Mouse (Mus musculus) gastrocnemius, postnatal 36 days (tissue): Measurements from ENCODE around the gene Ephx1. TPM values are rescaled to one million over a fixed set of nuclear protein-coding genes. Genes with fewer than 3 reads are reported as not detected.
"Not testable (repeated sequence)": the region's sequence is repeated elsewhere in the genome, so short reads cannot be mapped to it uniquely, and the experiment has no call there.

Experiments used
- DNase-seq, 2 experiments: peaks; one replicate each; pipeline ENCODE4 v3.0.0; 2022
- intact Hi-C: fragments of 180-260 bp; cut with DNase I; formaldehyde crosslinking; loops from one replicate; pipeline ENCODE4 v1.15.1; 2025
- long read RNA-seq, 2 experiments: library from polyadenylated mRNA; stranded (forward); transcript quantifications; one replicate each; pipeline ENCODE4 v2.0.0; 2021
- total RNA-seq, 2 experiments: library from RNA; stranded (reverse); gene quantifications; 2 replicates each; pipeline ENCODE4 v1.2.3; 2021

Ephx1 gene
- 10 to 100 TPM; 10.9 to 16.6 TPM for total RNA-seq
- long read RNA-seq, experiment 1, transcript Ephx1-201 (9 exons, 1,741 nt), result major isoform, 5 of 12 reads
- long read RNA-seq, experiment 1, partial matches to known transcripts, result 4 of 12 reads
- long read RNA-seq, experiment 1, other reads (novel, unspliced or antisense), result 3 of 12 reads
- long read RNA-seq, experiment 2, transcript Ephx1-201 (9 exons, 1,741 nt), result major isoform, 11 of 15 reads
- long read RNA-seq, experiment 2, partial matches to known transcripts, result 2 of 15 reads
- long read RNA-seq, experiment 2, other reads (novel, unspliced or antisense), result 1 of 15 reads

- intact Hi-C loops, result no loop called here
- DNase-seq, result no peak
Observed at GRCm38 (mm10) chr1:181020756-181021487, at the start of gene Ephx1. Gene Ephx1 (minus strand): TSS chr1:181020904.

DNA sequence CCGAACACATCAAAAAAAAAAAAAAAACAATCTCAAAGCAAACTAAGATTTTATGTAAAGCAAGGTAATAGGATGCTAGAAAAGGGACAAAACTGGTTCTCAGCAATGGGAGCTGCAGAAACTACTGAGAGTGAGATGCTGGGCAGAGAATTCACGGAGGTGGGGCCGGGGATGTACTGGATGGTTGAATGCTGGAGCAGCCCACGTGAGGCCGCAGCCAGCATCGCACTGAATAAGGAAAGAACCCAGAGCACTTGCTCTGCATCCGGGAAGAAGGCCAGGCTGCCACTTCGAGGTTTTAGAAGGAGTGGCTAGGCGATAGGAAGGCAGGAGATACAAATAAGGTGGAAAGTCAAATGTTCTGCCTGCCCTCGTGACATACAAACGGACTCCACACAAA is 49.0 kb upstream of the Ephx1 start:
- DNase-seq, result no peak
- intact Hi-C loops, result no loop called here

DNA sequence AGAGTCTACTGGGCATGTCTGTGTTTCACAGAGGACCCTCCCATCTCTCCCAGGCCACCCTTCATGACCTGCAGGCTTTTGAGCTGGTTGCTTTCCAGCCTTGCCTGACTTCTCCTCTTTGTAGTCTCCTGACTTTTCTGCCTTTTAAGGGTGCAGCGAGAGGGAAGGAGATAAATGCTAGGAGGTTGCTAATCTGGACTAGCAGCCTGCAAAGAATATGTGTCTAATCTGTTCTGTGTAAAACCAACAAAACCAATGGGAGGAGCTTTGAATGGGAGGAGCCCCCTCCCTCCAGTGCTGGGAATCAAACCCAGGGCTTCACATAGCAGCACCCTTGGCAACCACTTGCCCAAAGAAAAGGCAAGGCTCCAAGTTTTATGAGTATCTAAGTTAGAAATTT is 47.6 kb upstream of the Ephx1 start:
- intact Hi-C loops, result no loop called here
- no peak for DNase-seq

- intact Hi-C loops, result no loop called here
- DNase-seq, result no peak
Observed at GRCm38 (mm10) chr1:181064648-181065047, 43.9 kb upstream of the Ephx1 start.

DNA sequence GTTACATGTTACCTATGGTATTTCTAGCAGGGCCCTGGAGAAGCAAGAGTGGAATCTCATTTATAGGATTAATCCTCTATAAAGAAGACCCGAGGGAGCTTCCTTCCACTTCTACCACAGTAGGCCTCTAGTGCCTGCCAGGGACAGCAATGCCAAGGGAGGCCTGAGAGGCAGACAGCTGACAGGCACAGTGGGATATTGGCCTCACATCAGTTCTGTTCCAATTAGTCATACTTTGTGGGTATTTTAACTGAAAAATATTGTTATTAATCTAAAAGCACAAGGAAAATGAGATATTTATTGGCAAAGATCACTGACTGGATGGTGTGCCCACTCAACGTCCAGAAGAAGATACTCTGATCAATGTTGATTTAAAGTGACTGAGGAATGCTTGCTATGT is 43.3 kb upstream of the Ephx1 start:
- intact Hi-C loops, result no loop called here
- DNase-seq, result no peak

DNA sequence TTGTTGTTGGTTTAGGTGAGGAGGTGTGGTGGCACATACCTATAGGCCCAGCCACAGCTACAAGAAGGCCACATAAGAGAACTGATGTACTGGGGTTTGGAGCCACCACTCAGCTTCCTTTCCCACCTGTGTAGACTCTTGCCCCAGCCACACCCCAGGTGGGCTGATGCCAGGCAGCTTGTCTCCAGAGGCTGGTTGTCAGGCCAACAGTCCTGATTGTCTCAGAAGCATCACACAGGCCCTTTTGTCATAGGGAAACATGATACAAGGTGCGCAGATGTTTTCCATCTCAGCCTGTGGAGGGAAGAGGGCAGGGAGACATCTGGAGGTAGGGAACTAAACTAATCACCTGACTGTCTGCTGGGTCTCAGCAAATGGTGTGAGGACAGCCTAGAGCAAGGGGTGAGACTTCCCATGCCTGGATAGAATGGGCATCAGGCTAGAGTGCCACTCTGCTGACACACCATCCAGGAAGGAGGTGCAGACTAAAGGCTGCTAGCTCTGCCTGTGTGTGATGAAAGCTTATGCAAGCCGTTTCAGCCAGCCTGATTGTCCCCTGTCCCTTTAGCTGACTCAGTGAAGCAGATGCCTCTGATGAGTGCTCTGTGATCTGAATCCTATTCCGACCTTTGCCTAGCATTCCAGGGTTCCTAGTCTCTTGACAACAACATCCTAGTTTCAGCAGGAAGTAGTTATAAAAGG is 41.2 kb upstream of the Ephx1 start:
- no peak for DNase-seq
- intact Hi-C loops, result no loop called here

- DNase-seq, result no peak
- intact Hi-C loops, result no loop called here
Observed at GRCm38 (mm10) chr1:181052898-181053297, 32.2 kb upstream of the Ephx1 start.

GRCm38 (mm10) chr1:181050937-181051336 is 30.2 kb upstream of the Ephx1 start, which contains the start of gene 9130409I23Rik:
Gene 9130409I23Rik (plus strand): TSS chr1:181051237.
- no peak for DNase-seq
- intact Hi-C loops, result no loop called here

GRCm38 (mm10) chr1:181049328-181049842 is 28.7 kb upstream of the Ephx1 start:
- DNase-seq, result no peak
- intact Hi-C loops, result loop anchor here (5.0 kb wide), 1 partner anchor 152 kb away; no protein-coding TSS in a partner anchor

DNA sequence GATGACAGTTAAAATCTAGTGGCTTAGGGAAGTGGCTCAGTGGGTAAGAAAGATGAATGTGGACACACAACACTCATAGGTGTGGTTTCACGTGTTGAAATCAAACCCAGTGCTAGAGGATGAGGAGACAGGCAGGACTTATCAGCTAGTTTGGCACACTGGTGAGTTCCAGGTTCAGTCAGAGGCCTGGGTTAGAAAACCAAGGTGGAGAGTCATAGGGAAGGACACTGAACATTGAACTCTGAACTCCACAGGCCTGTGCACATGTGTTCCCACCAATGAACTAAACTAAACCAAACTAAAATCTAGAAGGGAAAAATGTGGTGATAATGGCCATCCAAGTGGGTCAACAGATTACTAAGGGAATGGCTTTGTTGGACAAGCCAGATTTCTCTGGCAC is 26.8 kb upstream of the Ephx1 start:
- intact Hi-C loops, result loop anchor here (5.0 kb wide), 1 partner anchor 150 kb away; no protein-coding TSS in a partner anchor
- no peak for DNase-seq

DNA sequence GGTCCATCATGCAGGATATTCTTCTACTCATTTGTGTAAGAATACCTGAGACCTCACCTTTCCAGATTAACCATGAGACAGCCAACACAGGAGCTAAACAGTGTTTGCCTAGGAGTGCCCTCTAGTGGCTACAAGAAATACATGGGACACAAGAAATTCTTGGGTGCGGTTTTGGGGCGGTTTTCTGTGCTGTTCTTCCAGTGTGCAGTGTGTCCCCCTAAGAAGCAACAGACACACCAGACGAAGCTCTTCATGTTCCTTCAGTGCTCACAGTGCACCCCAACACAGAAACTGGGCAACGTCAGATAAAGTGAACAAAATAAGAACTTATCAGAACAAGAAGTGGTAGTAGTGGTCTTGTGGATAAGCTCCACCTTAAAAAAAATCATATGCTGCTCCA is 18.9 kb upstream of the Ephx1 start:
- intact Hi-C loops, result loop anchor here (1.0 kb wide), 2 partner anchors 47 to 51 kb away; no protein-coding TSS in a partner anchor
- no peak for DNase-seq

DNA sequence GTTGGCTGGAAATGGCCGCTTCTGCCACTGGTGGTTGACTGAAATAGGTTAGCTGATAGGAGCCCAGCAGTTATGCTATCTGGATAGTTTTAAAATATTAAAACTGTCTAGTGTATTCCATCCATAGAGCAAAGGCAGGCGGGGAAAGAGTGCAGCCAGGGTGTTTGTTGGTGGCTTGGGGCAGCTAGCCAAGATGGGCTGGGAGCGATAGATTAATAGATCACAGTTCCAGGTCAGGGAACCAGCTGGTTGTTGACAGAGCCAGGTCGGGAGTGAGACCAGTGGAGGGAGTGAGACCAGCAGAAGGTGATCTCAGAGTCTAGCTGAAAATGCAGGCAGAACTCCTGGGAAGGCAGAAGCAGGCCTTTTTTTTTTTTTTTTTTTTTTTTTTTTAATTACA is 16.9 kb upstream of the Ephx1 start:
- no peak for DNase-seq
- intact Hi-C loops, result no loop called here

DNA sequence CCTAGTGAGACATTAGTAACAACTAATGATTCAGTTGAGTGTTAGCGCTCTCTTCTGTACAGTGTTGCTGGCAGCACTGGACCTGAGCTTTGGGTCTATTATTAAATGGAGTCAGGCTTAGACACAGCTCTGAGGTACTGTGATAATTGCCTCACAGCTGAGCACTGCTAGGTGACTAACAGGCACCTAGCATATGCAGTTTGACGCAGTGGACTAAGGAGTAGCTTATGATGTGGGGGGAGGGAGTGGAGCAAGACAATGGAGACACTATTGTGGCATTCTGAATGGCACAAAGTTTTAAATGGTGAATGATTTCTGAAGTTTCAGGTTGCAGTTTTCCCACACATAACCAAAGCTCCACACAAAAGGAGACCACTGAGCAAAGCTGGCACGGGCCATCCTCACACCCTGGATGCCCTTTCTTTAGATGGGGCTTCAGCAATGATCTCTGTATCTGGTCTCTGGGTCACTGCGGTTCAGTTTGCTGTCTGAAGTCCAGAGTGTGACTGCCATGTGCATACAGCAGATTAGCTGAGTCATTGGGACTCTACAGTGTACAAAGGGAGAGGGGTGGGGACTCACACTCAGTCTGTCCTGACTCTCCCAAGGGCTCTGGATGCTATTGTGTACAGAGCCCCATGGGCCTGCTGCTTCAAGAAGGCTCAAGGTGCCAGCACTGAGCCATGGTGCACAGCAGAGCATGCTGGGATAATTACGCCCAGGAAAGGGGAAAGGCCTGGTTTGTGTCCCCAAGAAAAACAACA is 14.5 kb upstream of the Ephx1 start:
- intact Hi-C loops, DNase-seq: not testable (repeated sequence)

GRCm38 (mm10) chr1:181022265-181022664 is 1.6 kb upstream of the Ephx1 start:
- intact Hi-C loops, result no loop called here
- DNase-seq, result no peak

DNA sequence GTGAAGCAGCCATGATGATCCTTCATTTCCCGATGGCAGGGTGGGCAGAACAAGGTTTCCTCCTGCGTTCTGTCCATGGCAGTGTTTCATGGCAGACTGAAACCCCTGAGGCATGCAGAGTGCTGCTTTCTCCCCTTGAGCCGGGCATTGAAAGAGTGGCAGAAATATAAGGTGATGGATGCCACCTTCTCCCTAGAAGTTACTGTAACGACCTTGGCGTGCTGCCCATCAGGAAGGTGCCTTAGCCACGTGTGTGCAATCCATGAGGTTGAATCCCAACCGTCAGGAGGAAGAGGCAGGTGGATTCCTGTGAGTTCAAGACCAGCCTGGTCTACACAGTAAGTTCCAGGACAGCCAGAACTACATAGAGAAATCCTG is 773 bp upstream of the Ephx1 start:
- intact Hi-C loops, result no loop called here
- no peak for DNase-seq

GRCm38 (mm10) chr1:181017890-181018420 is 2.7 kb downstream of the Ephx1 start:
- intact Hi-C loops, result loop anchor here (2.0 kb wide), 1 partner anchor 25 kb away; no protein-coding TSS in a partner anchor
- DNase-seq, result no peak

DNA sequence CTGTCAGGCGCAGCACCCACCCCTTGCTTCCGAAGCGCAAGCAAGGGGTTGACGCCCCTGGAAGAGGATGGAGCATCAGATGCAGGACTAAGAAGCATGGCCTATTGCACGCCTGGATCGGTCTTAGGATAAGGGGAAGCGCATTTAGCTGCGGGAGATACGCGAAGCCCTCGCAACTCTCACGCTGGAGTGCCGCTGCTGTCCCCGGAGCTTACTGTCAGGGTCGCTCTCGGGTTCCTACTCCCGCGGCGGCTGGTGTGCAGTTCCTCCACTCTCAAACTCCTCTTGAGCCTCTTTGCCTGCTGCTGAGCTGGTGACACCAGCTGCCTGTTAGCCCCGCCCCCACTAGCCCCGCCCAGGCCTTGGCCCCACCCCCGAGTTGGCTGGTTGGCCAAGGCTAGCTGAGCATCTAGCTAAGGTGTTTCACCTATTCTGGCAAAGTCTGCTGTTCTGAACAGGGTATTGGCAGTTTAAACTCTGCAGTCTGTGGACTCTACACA is 3.4 kb downstream of the Ephx1 start:
- intact Hi-C loops, result loop anchor here (2.0 kb wide), 1 partner anchor 24 kb away; no protein-coding TSS in a partner anchor

DNA sequence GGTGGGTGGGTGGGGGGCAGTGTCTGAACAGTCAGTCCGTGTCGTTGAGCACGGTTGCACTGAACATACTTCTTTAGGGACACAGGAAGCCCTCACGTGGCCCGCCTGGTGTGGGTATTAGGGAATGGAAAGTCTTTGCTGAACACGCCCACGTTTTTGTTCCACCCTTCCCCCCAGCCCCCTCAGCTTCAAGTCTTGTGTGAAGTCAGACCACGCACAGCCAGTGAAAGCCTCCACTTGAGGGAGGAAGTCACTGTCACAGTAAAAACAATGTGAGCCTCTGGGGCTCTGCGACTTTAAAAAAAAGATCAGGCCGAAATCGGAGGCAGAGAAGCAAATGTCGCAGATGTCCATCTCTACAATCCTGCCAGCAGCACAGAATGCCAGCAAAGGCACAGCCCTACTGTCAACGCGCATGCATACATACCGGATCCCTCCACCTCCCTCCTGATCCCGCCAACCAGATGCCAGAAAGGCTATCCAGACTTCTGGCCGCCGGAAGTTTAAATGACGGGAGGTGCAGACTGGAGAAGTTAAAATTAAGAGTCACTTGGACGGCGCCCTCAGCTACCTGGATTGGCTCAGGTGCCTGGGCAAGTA is 4.1 kb downstream of the Ephx1 start:
- intact Hi-C loops, result loop anchor here (2.0 kb wide), 1 partner anchor 24 kb away; no protein-coding TSS in a partner anchor
- DNase-seq, result peak; percentile 67 to 86

More for the DNA sequence above, 3.4 kb downstream of the Ephx1 start:
- DNase-seq, result peak; percentile 78 to 80

DNA sequence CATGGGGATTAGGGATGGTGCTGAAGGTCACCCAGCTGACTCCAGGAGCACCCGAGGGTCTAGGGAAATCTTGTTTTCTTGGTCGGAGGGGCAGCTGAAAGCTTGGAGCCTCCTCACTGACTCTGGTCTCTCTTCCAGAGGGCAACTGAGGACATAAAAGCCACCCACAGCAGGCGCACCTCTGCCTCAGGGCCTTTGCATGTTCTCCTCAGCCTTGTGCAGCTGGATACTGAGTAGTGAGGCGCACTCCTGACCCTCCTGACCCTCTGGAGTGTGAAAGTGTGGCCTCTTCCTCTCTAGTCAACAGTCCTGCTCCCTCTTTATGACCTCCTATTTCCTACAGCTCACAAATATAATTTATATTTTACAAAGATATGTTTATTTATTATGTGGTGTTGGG is 4.7 kb downstream of the Ephx1 start:
- DNase-seq, result no peak
- intact Hi-C loops, result loop anchor here (2.0 kb wide), 1 partner anchor 23 kb away; no protein-coding TSS in a partner anchor
